Mouse (Mus musculus) E14TG2a.4 (cell line): ENCODE results near the gene Psmd14.

ENCODE experiments used
- H3K27me3 ChIP-seq: 2 replicates; pipeline ENCODE4 v1.6.1; 2014; ENCODE audit warnings: low read length, control low read depth; ENCODE audit not compliant: insufficient read depth
- H3K36me3 ChIP-seq: 2 replicates; pipeline ENCODE4 v1.6.1; 2014; ENCODE audit warnings: low read length, control low read depth; ENCODE audit not compliant: insufficient read depth
- H3K4me1 ChIP-seq: replicated peaks from 2 replicates; pipeline ENCODE4 v1.6.1; 2014; ENCODE audit warnings: low read depth, low read length, control low read depth
- H3K4me3 ChIP-seq: replicated peaks from 2 replicates; pipeline ENCODE4 v1.5.1; 2014; ENCODE audit warnings: mild to moderate bottlenecking, low read length
- H3K9me3 ChIP-seq: 2 replicates; pipeline ENCODE4 v1.6.1; 2014; ENCODE audit warnings: low read length, control low read depth
- CTCF ChIP-seq: conservative IDR thresholded peaks from 2 replicates; pipeline ENCODE4 v1.5.1; 2014; ENCODE audit warnings: low read length
- NANOG ChIP-seq: IDR thresholded peaks from 2 replicates; pipeline ENCODE4 v1.6.1; 2014; ENCODE audit warnings: borderline replicate concordance, low read length, mixed read lengths
- POU5F1 ChIP-seq: IDR thresholded peaks from 2 replicates; pipeline ENCODE4 v1.6.1; 2014; ENCODE audit warnings: low read length, borderline replicate concordance

Gene Psmd14

GRCm38 (mm10) chr2:61751286-61751685, 39.8 kb downstream of the Psmd14 start:
- no peaks in the 10 kb centered on the region for H3K27me3 ChIP-seq
- no peaks in the 10 kb centered on the region for H3K9me3 ChIP-seq
- no peaks in the 10 kb centered on the region; the same call in 1 of the 2 replicates for H3K36me3 ChIP-seq
- H3K4me3 ChIP-seq, result no peak overlapping the region
- TF ChIP-seq POU5F1 (no peak), NANOG (no peak), CTCF (no peak)
- H3K4me1 ChIP-seq, result peaks cover 22% of the 10 kb centered on the region

GRCm38 (mm10) chr2:61752362-61752761, 40.9 kb downstream of the Psmd14 start:
- Histone ChIP-seq H3K27me3 (no peaks in the 10 kb centered on the region), H3K9me3 (no peaks in the 10 kb centered on the region), H3K36me3 (no peaks in the 10 kb centered on the region; the same call in 1 of the 2 replicates), H3K4me1 (peaks cover 14% of the 10 kb centered on the region), H3K4me3 (no peak overlapping the region)
- TF ChIP-seq POU5F1 (no peak), NANOG (peak; percentile 62; the same call in 1 of the 2 replicates), CTCF (no peak)

GRCm38 (mm10) chr2:61754989-61755388, 43.5 kb downstream of the Psmd14 start:
- Histone ChIP-seq H3K27me3 (no peaks in the 10 kb centered on the region), H3K9me3 (no peaks in the 10 kb centered on the region), H3K36me3 (peaks cover 4% of the 10 kb centered on the region; the same call in 1 of the 2 replicates), H3K4me3 (no peak overlapping the region), H3K4me1 (peaks cover 14% of the 10 kb centered on the region)
- TF ChIP-seq POU5F1, result no peak
- TF ChIP-seq NANOG, result no peak
- TF ChIP-seq CTCF, result no peak

- TF ChIP-seq CTCF (no peak), POU5F1 (no peak), NANOG (no peak)
- Histone ChIP-seq H3K4me3 (no peak overlapping the region), H3K9me3 (no peaks in the 10 kb centered on the region), H3K36me3 (peaks cover 18% of the 10 kb centered on the region), H3K27me3 (no peaks in the 10 kb centered on the region), H3K4me1 (no peaks in the 10 kb centered on the region)
Observed at GRCm38 (mm10) chr2:61759234-61759855, 47.9 kb downstream of the Psmd14 start.

GRCm38 (mm10) chr2:61760044-61760443, 48.5 kb downstream of the Psmd14 start:
- Histone ChIP-seq H3K4me3 (no peak overlapping the region), H3K27me3 (no peaks in the 10 kb centered on the region), H3K36me3 (peaks cover 24% of the 10 kb centered on the region), H3K9me3 (no peaks in the 10 kb centered on the region), H3K4me1 (no peaks in the 10 kb centered on the region)
- TF ChIP-seq POU5F1 (no peak), NANOG (no peak), CTCF (no peak)

- H3K4me3 ChIP-seq, result no peak overlapping the region
- H3K36me3 ChIP-seq, result peaks cover 23% of the 10 kb centered on the region
- H3K9me3 ChIP-seq, result no peaks in the 10 kb centered on the region
- no peak for TF ChIP-seq POU5F1
- no peak for TF ChIP-seq NANOG
- TF ChIP-seq CTCF, result no peak
- H3K27me3 ChIP-seq, result no peaks in the 10 kb centered on the region
- no peaks in the 10 kb centered on the region for H3K4me1 ChIP-seq
Observed at GRCm38 (mm10) chr2:61764470-61765105, 53.1 kb downstream of the Psmd14 start.

- no peaks in the 10 kb centered on the region for H3K4me1 ChIP-seq
- H3K9me3 ChIP-seq, result no peaks in the 10 kb centered on the region
- no peak overlapping the region for H3K4me3 ChIP-seq
- TF ChIP-seq POU5F1, result no peak
- no peak for TF ChIP-seq NANOG
- TF ChIP-seq CTCF, result no peak
- peaks cover 23% of the 10 kb centered on the region for H3K36me3 ChIP-seq
- no peaks in the 10 kb centered on the region for H3K27me3 ChIP-seq
Observed at GRCm38 (mm10) chr2:61765526-61765925, 54.0 kb downstream of the Psmd14 start.

- H3K9me3 ChIP-seq, result no peaks in the 10 kb centered on the region
- H3K4me3 ChIP-seq, result no peak overlapping the region
- TF ChIP-seq POU5F1 (no peak), NANOG (no peak), CTCF (no peak)
- H3K27me3 ChIP-seq, result no peaks in the 10 kb centered on the region
- no peaks in the 10 kb centered on the region for H3K4me1 ChIP-seq
- H3K36me3 ChIP-seq, result peaks cover 52% of the 10 kb centered on the region
Observed at GRCm38 (mm10) chr2:61780794-61781193, 69.3 kb downstream of the Psmd14 start.

- TF ChIP-seq NANOG (no peak), CTCF (no peak), POU5F1 (no peak)
- H3K9me3 ChIP-seq, result no peaks in the 10 kb centered on the region
- H3K4me1 ChIP-seq, result peaks cover 4% of the 10 kb centered on the region; the same call in 1 of the 2 replicates
- H3K36me3 ChIP-seq, result peaks cover 18% of the 10 kb centered on the region
- H3K4me3 ChIP-seq, result no peak overlapping the region
- no peaks in the 10 kb centered on the region for H3K27me3 ChIP-seq
Observed at GRCm38 (mm10) chr2:61794960-61795359, 83.5 kb downstream of the Psmd14 start.
